Mouse (Mus musculus): Measurements from ENCODE around the gene Pkd1l2.

Pkd1l2 gene

GRCm38 (mm10) chr8:117085521-117085920, 3.3 kb upstream of the Pkd1l2 start:
- DNase-seq (ENCODE audit: low read depth, low spot score): no peak

GRCm38 (mm10) chr8:117082947-117083559, 804 bp upstream of the Pkd1l2 start:
- DNase-seq (ENCODE audit: low read depth, low spot score): no peak

- DNase-seq (ENCODE audit: low read depth, low spot score): no peak
Measured at GRCm38 (mm10) chr8:117079652-117080051, 2.6 kb downstream of the Pkd1l2 start.

- no peak for DNase-seq (ENCODE audit: low read depth, low spot score)
Measured at GRCm38 (mm10) chr8:117078367-117078926, 3.8 kb downstream of the Pkd1l2 start.

- no peak for DNase-seq (ENCODE audit: low read depth, low spot score)
Measured at GRCm38 (mm10) chr8:117074350-117075182, 7.7 kb downstream of the Pkd1l2 start.

GRCm38 (mm10) chr8:117069708-117070107, 12.5 kb downstream of the Pkd1l2 start:
- no peak for DNase-seq (ENCODE audit: low read depth, low spot score)

GRCm38 (mm10) chr8:117068294-117068693, 14.0 kb downstream of the Pkd1l2 start:
- no peak for DNase-seq (ENCODE audit: low read depth, low spot score)

GRCm38 (mm10) chr8:117067396-117067795, 14.9 kb downstream of the Pkd1l2 start:
- no peak for DNase-seq (ENCODE audit: low read depth, low spot score)

- DNase-seq (ENCODE audit: low read depth, low spot score): no peak
Measured at GRCm38 (mm10) chr8:117066955-117067354, 15.3 kb downstream of the Pkd1l2 start.

- DNase-seq (ENCODE audit: low read depth, low spot score): no peak
Measured at GRCm38 (mm10) chr8:117061180-117061880, 20.9 kb downstream of the Pkd1l2 start.

GRCm38 (mm10) chr8:117060306-117060705, 21.9 kb downstream of the Pkd1l2 start:
- DNase-seq (ENCODE audit: low read depth, low spot score): no peak

- no peak for DNase-seq (ENCODE audit: low read depth, low spot score)
Measured at GRCm38 (mm10) chr8:117059021-117059420, 23.2 kb downstream of the Pkd1l2 start.

GRCm38 (mm10) chr8:117055097-117055496, 27.2 kb downstream of the Pkd1l2 start:
- DNase-seq (ENCODE audit: low read depth, low spot score): no peak

GRCm38 (mm10) chr8:117054146-117054545, 28.1 kb downstream of the Pkd1l2 start:
- no peak for DNase-seq (ENCODE audit: low read depth, low spot score)

- no peak for DNase-seq (ENCODE audit: low read depth, low spot score)
Measured at GRCm38 (mm10) chr8:117053135-117054079, 28.8 kb downstream of the Pkd1l2 start.

GRCm38 (mm10) chr8:117051316-117051715, 30.9 kb downstream of the Pkd1l2 start:
- DNase-seq (ENCODE audit: low read depth, low spot score): no peak

- no peak for DNase-seq (ENCODE audit: low read depth, low spot score)
Measured at GRCm38 (mm10) chr8:117050763-117051162, 31.5 kb downstream of the Pkd1l2 start.

GRCm38 (mm10) chr8:117049444-117049843, 32.8 kb downstream of the Pkd1l2 start:
- DNase-seq (ENCODE audit: low read depth, low spot score): no peak

- DNase-seq (ENCODE audit: low read depth, low spot score): no peak
Measured at GRCm38 (mm10) chr8:117043584-117043983, 38.7 kb downstream of the Pkd1l2 start.

GRCm38 (mm10) chr8:117039843-117040242, 42.4 kb downstream of the Pkd1l2 start:
- no peak for DNase-seq (ENCODE audit: low read depth, low spot score)

- DNase-seq (ENCODE audit: low read depth, low spot score): no peak
Measured at GRCm38 (mm10) chr8:117037374-117037935, 44.8 kb downstream of the Pkd1l2 start.

Measured in embryo, embryonic 11.5 days (tissue).